Mouse (Mus musculus): ENCODE results near the gene Polr3h.

GRCm38 (mm10) chr15:81927741-81928140 lies 1.7 kb upstream of the Polr3h start:
- no peak for TF ChIP-seq E2F4 (IDR thresholded peaks at IDR 0.05; ENCODE audit: insufficient replicate concordance, low read depth, low read length)
- no peak for TF ChIP-seq ELF1 (IDR thresholded peaks at IDR 0.05; ENCODE audit: low read depth, low read length)
- 0 out of 2 replicates have a peak, but pooled peaks have one; percentile 6 for TF ChIP-seq POLR2A (IDR thresholded peaks at IDR 0.05; ENCODE audit: low read depth, low read length)
- no peak for TF ChIP-seq ZNF384 (IDR thresholded peaks at IDR 0.05; ENCODE audit: low read depth, low read length)
- no peak for TF ChIP-seq CTCF (conservative IDR thresholded peaks at IDR 0.05 in 1 of 2, IDR thresholded peaks at IDR 0.05 in 1 of 2; ENCODE audit: low read depth in 2 of 2, low read length in 2 of 2)
- TF ChIP-seq SIN3A (IDR thresholded peaks at IDR 0.05; ENCODE audit: low read length), result 0 out of 2 replicates have a peak, but pooled peaks have one; percentile 38
- no peak for TF ChIP-seq SMC3 (IDR thresholded peaks at IDR 0.05; ENCODE audit: low read depth, low read length)
- TF ChIP-seq POLR2AphosphoS2 (IDR thresholded peaks at IDR 0.05; ENCODE audit: low read depth, low read length), result no peak
- TF ChIP-seq TBP (conservative IDR thresholded peaks at IDR 0.05; ENCODE audit: low read depth, low read length), result no peak
- no peak for TF ChIP-seq RCOR1 (conservative IDR thresholded peaks at IDR 0.05; ENCODE audit: low read depth, low read length)
- TF ChIP-seq MAX (IDR thresholded peaks at IDR 0.05; ENCODE audit: low read length), result no peak
- TF ChIP-seq JUND (conservative IDR thresholded peaks at IDR 0.05; ENCODE audit: low read depth, low read length), result no peak
- 0 out of 2 replicates have a peak, but pooled peaks have one; percentile 32 for TF ChIP-seq EP300 (IDR thresholded peaks at IDR 0.05; ENCODE audit: low read length)

All from CH12.LX (cell line).